1 mouse cellular context compared by ENCODE assay signal in the genomic region with DNA sequence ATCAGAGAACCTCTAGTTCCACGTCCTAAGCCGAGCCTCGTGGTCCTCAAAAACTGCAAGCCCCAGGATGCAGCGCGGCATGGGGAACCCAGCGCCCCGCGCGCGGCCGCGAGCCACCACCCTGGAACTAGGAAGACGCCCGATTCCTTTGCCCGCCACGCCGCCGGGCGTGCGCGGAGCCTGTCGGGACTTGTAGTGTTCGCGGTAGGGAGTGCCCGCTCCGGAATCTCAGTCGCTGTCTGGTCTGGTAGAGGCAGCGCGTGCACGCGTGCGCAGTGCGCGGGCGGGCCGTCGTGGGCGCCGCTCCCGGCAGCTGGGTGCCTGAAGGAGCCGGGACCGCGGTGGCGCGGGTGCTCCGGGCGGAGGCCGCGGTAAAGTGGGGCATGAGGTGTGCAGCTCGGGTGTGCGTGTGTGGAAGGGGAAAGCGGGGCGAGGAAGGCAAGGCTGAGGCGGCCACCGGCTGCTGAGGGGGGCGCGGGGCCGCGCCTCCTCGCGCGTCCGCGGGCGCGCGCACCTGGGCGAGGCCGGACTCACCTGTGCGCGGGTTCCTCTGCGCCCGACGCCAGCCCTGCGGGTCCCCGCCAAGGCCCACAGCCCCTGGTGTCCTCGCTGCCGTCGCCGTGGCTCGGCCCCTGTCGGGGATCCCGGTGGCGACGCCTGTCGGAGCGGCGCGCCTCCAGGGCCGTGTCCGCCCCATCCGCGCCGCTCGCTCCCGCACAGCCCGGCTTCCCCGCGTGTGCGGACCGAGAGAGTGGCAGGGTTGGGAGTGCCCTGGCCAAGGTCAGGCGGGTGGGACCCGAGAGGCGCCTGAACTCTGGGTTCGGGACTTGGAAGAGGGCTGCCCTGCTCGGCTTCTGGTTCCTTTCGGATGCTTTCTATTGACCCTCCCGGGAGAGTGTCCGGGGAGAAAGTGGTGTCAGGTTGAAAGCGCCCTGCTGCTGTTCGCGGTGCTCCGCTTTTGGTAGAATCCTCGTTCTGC.
A peak's percentile ranks its signal among the peaks of the same experiment; 100 is the strongest.
TF ChIP-seq lines count a peak whose summit lies in the region.

A gene (plus strand): TSS at position 144 of the 979 bp plus-strand sequence.

TF ChIP-seq in CH12.LX, 34 proteins besides CTCF, POLR2A, EP300 and RAD21 (continued from another document):
- peak; percentile 91 for TF ChIP-seq ELF1 (IDR thresholded peaks at IDR 0.05; ENCODE audit: low read depth, low read length)
- no peak for TF ChIP-seq RCOR1 (conservative IDR thresholded peaks at IDR 0.05; ENCODE audit: low read depth, low read length)
- peak; percentile 20; the same call in 1 of the 2 replicates for TF ChIP-seq MXI1 (IDR thresholded peaks at IDR 0.05; ENCODE audit: low read depth, low read length)
- no peak for TF ChIP-seq ZKSCAN1 (IDR thresholded peaks at IDR 0.05; ENCODE audit: borderline replicate concordance, low read depth, low read length)
- no peak for TF ChIP-seq USF2 (conservative IDR thresholded peaks at IDR 0.05; ENCODE audit: low read depth, low read length)
- TF ChIP-seq MYC (IDR thresholded peaks at IDR 0.05; ENCODE audit: low read depth, low read length), result no peak
- no peak for TF ChIP-seq NELFE (IDR thresholded peaks at IDR 0.05; ENCODE audit: low read depth, low read length)
- no peak for TF ChIP-seq SIN3A (IDR thresholded peaks at IDR 0.05; ENCODE audit: low read length)
- TF ChIP-seq POLR2AphosphoS2 (IDR thresholded peaks at IDR 0.05; ENCODE audit: low read depth, low read length), result no peak
- TF ChIP-seq ZNF384 (IDR thresholded peaks at IDR 0.05; ENCODE audit: low read depth, low read length), result no peak
- no peak for TF ChIP-seq ZMIZ1 (IDR thresholded peaks at IDR 0.05; ENCODE audit: low read depth, low read length)
- TF ChIP-seq IRF4 (IDR thresholded peaks at IDR 0.05; ENCODE audit: low read depth, low read length), result peak; percentile 22; the same call in 1 of the 2 replicates
- no peak for TF ChIP-seq MAFK (IDR thresholded peaks at IDR 0.05; ENCODE audit: insufficient replicate concordance, low read length)
- no peak for TF ChIP-seq USF1 (IDR thresholded peaks at IDR 0.05; ENCODE audit: low read depth, low read length)
- TF ChIP-seq NRF1 (IDR thresholded peaks at IDR 0.05; ENCODE audit: low read depth, low read length), result peak; percentile 80
- no peak for TF ChIP-seq BHLHE40 (IDR thresholded peaks at IDR 0.05; ENCODE audit: low read depth, low read length)
- no peak for TF ChIP-seq CHD1 (IDR thresholded peaks at IDR 0.05; ENCODE audit: low read depth, low read length)
- TF ChIP-seq CHD2 (IDR thresholded peaks at IDR 0.05; ENCODE audit: low read length), result no peak
- TF ChIP-seq E2F4 (IDR thresholded peaks at IDR 0.05; ENCODE audit: insufficient replicate concordance, low read depth, low read length), result peak; percentile 69; the same call in 1 of the 2 replicates
- peak; percentile 83; the same call in 1 of the 2 replicates for TF ChIP-seq KAT2A (IDR thresholded peaks at IDR 0.05; ENCODE audit: insufficient replicate concordance, low read length)
- peak; percentile 70 for TF ChIP-seq MAX (IDR thresholded peaks at IDR 0.05; ENCODE audit: low read length)
- peak; percentile 6; the same call in 1 of the 2 replicates for TF ChIP-seq GABPA (IDR thresholded peaks at IDR 0.05; ENCODE audit: insufficient replicate concordance, low read depth, low read length)
- TF ChIP-seq ETS1 (conservative IDR thresholded peaks at IDR 0.05; ENCODE audit: low read depth, low read length), result no peak
- TF ChIP-seq UBTF (IDR thresholded peaks at IDR 0.05; ENCODE audit: low read depth, low read length), result 0 out of 2 replicates have a peak, but pooled peaks have one; percentile 39
- TF ChIP-seq MEF2A (IDR thresholded peaks at IDR 0.05; ENCODE audit: borderline replicate concordance, low read depth, low read length), result no peak
